Mouse (Mus musculus): ENCODE results near the gene Gdpgp1.

- TF ChIP-seq ZMIZ1 (IDR thresholded peaks at IDR 0.05; ENCODE audit: low read depth, low read length) (no peak), POLR2A (IDR thresholded peaks at IDR 0.05; ENCODE audit: control insufficient read depth in 1 of 2, insufficient read depth in 1 of 2, low read depth in 1 of 2, low read length in 2 of 2, poor library complexity in 1 of 2) (no peak), UBTF (IDR thresholded peaks at IDR 0.05; ENCODE audit: borderline replicate concordance, insufficient read depth, low read depth, low read length) (no peak), CTCF (IDR thresholded peaks at IDR 0.05 in 2 of 3, conservative IDR thresholded peaks at IDR 0.05 in 1 of 3; ENCODE audit: control insufficient read depth in 1 of 3, insufficient read depth in 1 of 3, low read depth in 2 of 3, low read length in 3 of 3, poor library complexity in 1 of 3, severe bottlenecking in 1 of 3) (no peak), GATA1 (IDR thresholded peaks at IDR 0.05; ENCODE audit: low read depth, low read length) (no peak), TBP (IDR thresholded peaks at IDR 0.05; ENCODE audit: low read depth, low read length) (no peak), MXI1 (IDR thresholded peaks at IDR 0.05; ENCODE audit: low read depth, low read length) (no peak), NRF1 (IDR thresholded peaks at IDR 0.05; ENCODE audit: insufficient read depth, low read depth, low read length, poor library complexity, severe bottlenecking) (no peak), MAZ (IDR thresholded peaks at IDR 0.05; ENCODE audit: low read depth, low read length) (no peak), ZKSCAN1 (IDR thresholded peaks at IDR 0.05; ENCODE audit: low read depth, low read length) (no peak)
Measured at GRCm38 (mm10) chr7:80284391-80284790, 51.7 kb downstream of the Gdpgp1 start.

All from MEL (cell line).